ENCODE assay signal across 13 mouse cellular contexts in the genomic region with DNA sequence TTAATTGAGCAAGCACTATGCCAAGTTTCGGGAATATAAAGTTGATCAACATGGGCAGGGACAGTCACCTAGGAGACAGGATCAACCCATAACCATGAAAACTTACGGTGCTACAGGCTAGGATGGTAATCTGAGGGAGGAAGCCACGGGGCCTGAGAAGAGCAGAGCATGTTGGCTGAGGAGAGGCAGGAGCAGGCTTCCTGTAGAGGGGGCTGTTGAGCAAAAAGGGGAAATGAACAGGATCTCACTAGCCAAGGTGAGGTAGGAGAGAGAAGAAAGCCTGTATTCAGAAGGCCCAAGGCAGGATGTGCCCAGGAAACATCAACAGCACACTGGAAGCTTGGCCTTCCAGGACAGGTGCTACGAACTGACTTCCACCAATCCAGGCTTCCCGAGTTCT. TPM values are rescaled to one million over a fixed set of nuclear protein-coding genes. Genes with fewer than 3 reads are reported as not detected.
DNase-seq lines count a peak whose midpoint lies in the region; ATAC-seq lines count a peak whose summit lies in the region.
"Had no signal": no experiment of that assay in that cellular context is flagged by ENCODE, and none has a peak within 500 bp of the region (broad histone marks: within the 10 kb centered on the region; RNA-seq: fewer than 3 reads in every experiment).

No protein-coding gene starts in this region.

- H3K27me3 ChIP-seq in lung, embryonic 15.5 days, result no peaks in the 10 kb centered on the region
- no peaks in the 10 kb centered on the region for H3K27me3 ChIP-seq in stomach, embryonic 15.5 days (replicated peaks)
- H3K27me3 ChIP-seq in hindbrain, embryonic 16.5 days (replicated peaks; ENCODE audit: control insufficient read depth, insufficient read depth, low read length), result no peaks in the 10 kb centered on the region
- H3K27me3 ChIP-seq: heart, embryonic 15.5 days had no signal

- no peak for ATAC-seq in lung, embryonic 15.5 days (ENCODE audit: borderline replicate concordance, extremely low read depth, low FRiP score, low TSS enrichment)
- no peak for ATAC-seq in stomach, embryonic 15.5 days (ENCODE audit: insufficient read depth, low FRiP score, low read depth)
- no peak for ATAC-seq in hindbrain, embryonic 16.5 days
- ATAC-seq: intestine, embryonic 16.5 days had no signal

- no peak overlapping the region for H3K4me2 ChIP-seq in lung, embryonic 15.5 days
- H3K4me2 ChIP-seq in stomach, embryonic 15.5 days, result no peak overlapping the region
- no peak overlapping the region for H3K4me2 ChIP-seq in hindbrain, embryonic 16.5 days (ENCODE audit: low read length)
- H3K4me2 ChIP-seq: heart, embryonic 15.5 days had no signal

- no peak overlapping the region for H3K9ac ChIP-seq in lung, embryonic 15.5 days
- no peak overlapping the region for H3K9ac ChIP-seq in stomach, embryonic 15.5 days
- H3K9ac ChIP-seq in hindbrain, embryonic 16.5 days (ENCODE audit: low read depth, low read length), result no peak overlapping the region
- H3K9ac ChIP-seq: heart, embryonic 15.5 days had no signal

- H3K36me3 ChIP-seq in lung, embryonic 15.5 days, result no peaks in the 10 kb centered on the region
- no peaks in the 10 kb centered on the region for H3K36me3 ChIP-seq in stomach, embryonic 15.5 days
- H3K36me3 ChIP-seq in hindbrain, embryonic 16.5 days (ENCODE audit: control insufficient read depth, insufficient read depth, low read length), result no peaks in the 10 kb centered on the region
- H3K36me3 ChIP-seq: heart, embryonic 15.5 days had no signal

- DNase-seq in layer of hippocampus, postnatal 10 days (ENCODE audit: low spot score in 2 of 2), result peak; percentile 22 to 30
- no peak for DNase-seq in layer of hippocampus, postnatal 36 days
- peak; percentile 12 for DNase-seq in c-Kit-positive CD71-positive TER-119-positive erythroid progenitor cells, embryonic 14.5 days (ENCODE audit: low spot score)
- DNase-seq in cerebellum, adult 8-10 months, result no peak
- DNase-seq in frontal cortex, postnatal 10 days (ENCODE audit: low spot score in 2 of 2), result no peak
- DNase-seq: adrenal gland, postnatal 25 days; cerebellum, postnatal 25 days had no signal

- H3K27ac ChIP-seq in lung, embryonic 15.5 days, result peak overlapping the region; percentile 50; the same call in 1 of the 2 replicates
- H3K27ac ChIP-seq in stomach, embryonic 15.5 days, result peak overlapping the region; percentile 17; the same call in 1 of the 2 replicates
- no peak overlapping the region for H3K27ac ChIP-seq in hindbrain, embryonic 16.5 days (ENCODE audit: low read depth, low read length)
- H3K27ac ChIP-seq: heart, embryonic 15.5 days; left cerebral cortex, adult 2 months had no signal

- H3K4me1 ChIP-seq in lung, embryonic 15.5 days, result peaks cover 39% of the 10 kb centered on the region
- peaks cover 9% of the 10 kb centered on the region; the same call in 1 of the 2 replicates for H3K4me1 ChIP-seq in stomach, embryonic 15.5 days
- H3K4me1 ChIP-seq in hindbrain, embryonic 16.5 days (ENCODE audit: control insufficient read depth, insufficient read depth, low read depth, low read length), result no peaks in the 10 kb centered on the region

- no peak overlapping the region for H3K4me3 ChIP-seq in lung, embryonic 15.5 days
- no peak overlapping the region for H3K4me3 ChIP-seq in stomach, embryonic 15.5 days (replicated peaks)
- no peak overlapping the region for H3K4me3 ChIP-seq in hindbrain, embryonic 16.5 days (ENCODE audit: low read length)
- H3K4me3 ChIP-seq: heart, embryonic 15.5 days; left cerebral cortex, adult 2 months had no signal

- 82% methylated on average over 5 of the region's 5 CpGs for WGBS in lung, embryonic 15.5 days
- WGBS in stomach, embryonic 15.5 days, result 80% methylated on average over 5 of the region's 5 CpGs
- 92% methylated on average over 5 of the region's 5 CpGs for WGBS in hindbrain, embryonic 16.5 days

- H3K9me3 ChIP-seq in lung, embryonic 15.5 days, result no peaks in the 10 kb centered on the region
- no peaks in the 10 kb centered on the region for H3K9me3 ChIP-seq in stomach, embryonic 15.5 days
- no peaks in the 10 kb centered on the region for H3K9me3 ChIP-seq in hindbrain, embryonic 16.5 days (ENCODE audit: control insufficient read depth, low read length)
- H3K9me3 ChIP-seq: heart, embryonic 15.5 days had no signal

RNA-seq across cellular contexts. Expression of a gene that starts 9.0 kb away (rescaled TPM):
- 1 to 10 TPM; 7.4 TPM for total RNA-seq in layer of hippocampus, postnatal 10 days (2021)
- total RNA-seq in layer of hippocampus, postnatal 36 days (2021), result 1 to 10 TPM; 2.9 to 5.9 TPM
- 25.7 and 28.9 TPM in 2 replicates for polyA plus RNA-seq in lung, embryonic 15.5 days (2015; fragmentation: Nextera tagmentation; extraction: Ambion mirVana)
- polyA plus RNA-seq in stomach, embryonic 15.5 days (2015; fragmentation: Nextera tagmentation; extraction: Ambion mirVana), result 44.8 and 54.4 TPM in 2 replicates
- polyA plus RNA-seq in hindbrain, embryonic 16.5 days (2015; fragmentation: Nextera tagmentation; extraction: Ambion mirVana), result 3.6 and 3.8 TPM in 2 replicates

Comparison
In these comparisons a context has a peak if more than half of its experiments do, and no peak if none do; other contexts are left out.
1. DNase-seq: peak in layer of hippocampus, postnatal 10 days (2 of 2) and c-Kit-positive CD71-positive TER-119-positive erythroid progenitor cells, embryonic 14.5 days (single experiment); none in layer of hippocampus, postnatal 36 days (0 of 2), cerebellum, adult 8-10 months (single experiment) and frontal cortex, postnatal 10 days (0 of 2).